Mouse (Mus musculus): Measurements from ENCODE around the gene Ap3m1.
"Not testable (repeated sequence)": the region's sequence is repeated elsewhere in the genome, so short reads cannot be mapped to it uniquely, and the experiment has no call there.

Gene Ap3m1

GRCm38 (mm10) chr14:21052112-21052780 is at the start of gene Ap3m1, which contains the start of gene Adk:
TSS of gene Ap3m1 (minus strand) at chr14:21052508.
TSS of gene Adk (plus strand) at chr14:21052574.
- peak; percentile 89 to 91 for DNase-seq

GRCm38 (mm10) chr14:21101562-21101961 is 49.3 kb upstream of the Ap3m1 start:
- DNase-seq: no peak

- DNase-seq: no peak
Observed at GRCm38 (mm10) chr14:21100876-21101275, 48.6 kb upstream of the Ap3m1 start.

GRCm38 (mm10) chr14:21099371-21099770 is 47.1 kb upstream of the Ap3m1 start:
- DNase-seq: no peak

GRCm38 (mm10) chr14:21096689-21097088 is 44.4 kb upstream of the Ap3m1 start:
- DNase-seq: no peak

GRCm38 (mm10) chr14:21096279-21096678 is 44.0 kb upstream of the Ap3m1 start:
- no peak for DNase-seq

GRCm38 (mm10) chr14:21094161-21094560 is 41.9 kb upstream of the Ap3m1 start:
- not testable (repeated sequence) for DNase-seq

- no peak for DNase-seq
Observed at GRCm38 (mm10) chr14:21090930-21091486, 38.7 kb upstream of the Ap3m1 start.

GRCm38 (mm10) chr14:21090400-21090799 is 38.1 kb upstream of the Ap3m1 start:
- no peak for DNase-seq

DNA sequence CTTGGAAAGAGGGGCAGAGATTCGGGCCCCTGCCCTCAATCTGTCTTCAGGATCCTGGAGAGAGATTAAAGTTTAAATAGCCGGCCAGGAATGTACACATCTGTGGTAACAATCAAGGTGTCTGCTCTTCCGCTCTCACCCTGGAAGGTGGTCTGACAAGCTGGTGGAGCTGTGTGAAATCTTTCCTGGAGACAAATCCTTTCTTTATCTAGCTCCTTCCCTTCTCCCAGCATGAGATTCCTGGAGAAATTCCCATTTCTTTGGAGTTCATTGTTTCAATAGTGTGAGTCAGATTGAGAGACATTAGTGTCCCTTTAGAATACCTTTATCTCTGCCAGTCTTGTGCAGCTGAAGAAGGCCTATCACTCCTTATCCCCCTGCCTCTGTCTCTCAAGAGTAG is 36.4 kb upstream of the Ap3m1 start:
- no peak for DNase-seq

- DNase-seq: no peak
Observed at GRCm38 (mm10) chr14:21087390-21088060, 35.2 kb upstream of the Ap3m1 start.

- DNase-seq: no peak
Observed at GRCm38 (mm10) chr14:21086827-21087351, 34.6 kb upstream of the Ap3m1 start.

- DNase-seq: no peak
Observed at GRCm38 (mm10) chr14:21086106-21086505, 33.8 kb upstream of the Ap3m1 start.

- no peak for DNase-seq
Observed at GRCm38 (mm10) chr14:21085666-21086065, 33.4 kb upstream of the Ap3m1 start.

DNA sequence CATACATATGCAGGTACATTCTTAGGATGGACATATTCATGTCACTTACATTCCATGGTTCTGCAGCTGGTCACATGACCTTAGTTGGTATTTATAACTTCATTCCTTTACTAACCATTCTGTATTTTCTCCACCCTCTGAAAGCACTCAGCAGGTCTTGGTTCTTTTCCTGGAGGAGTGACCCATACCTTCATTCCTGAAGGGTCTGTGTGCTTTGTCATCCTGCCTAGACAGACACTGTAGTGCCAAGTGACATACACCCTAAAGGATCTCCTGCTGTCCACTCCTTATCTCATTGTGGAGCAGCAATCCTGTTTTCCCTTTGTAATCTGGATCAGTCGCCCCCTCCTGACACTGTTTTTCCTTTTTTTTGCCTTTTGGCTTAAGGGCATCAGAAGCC is 30.5 kb upstream of the Ap3m1 start:
- DNase-seq: no peak

DNA sequence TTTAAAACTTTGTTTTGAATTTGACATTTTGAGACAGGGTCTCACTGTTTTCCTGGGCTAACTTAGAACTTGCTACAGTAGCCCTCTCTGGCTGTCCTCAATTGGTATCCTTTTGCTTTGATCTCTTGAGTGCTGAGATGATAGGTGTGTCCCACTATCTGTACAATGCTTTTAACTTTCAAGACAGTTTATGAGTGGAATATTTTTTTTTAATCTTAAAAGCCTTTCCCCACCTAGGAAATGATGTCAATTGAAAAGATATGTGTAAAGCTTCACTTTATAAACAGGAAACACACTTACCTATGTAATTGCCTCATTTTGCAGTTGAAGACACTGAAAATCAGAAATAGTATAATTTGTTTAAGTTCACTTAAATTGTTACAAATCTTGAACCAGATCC is 26.2 kb upstream of the Ap3m1 start:
- DNase-seq: no peak

DNA sequence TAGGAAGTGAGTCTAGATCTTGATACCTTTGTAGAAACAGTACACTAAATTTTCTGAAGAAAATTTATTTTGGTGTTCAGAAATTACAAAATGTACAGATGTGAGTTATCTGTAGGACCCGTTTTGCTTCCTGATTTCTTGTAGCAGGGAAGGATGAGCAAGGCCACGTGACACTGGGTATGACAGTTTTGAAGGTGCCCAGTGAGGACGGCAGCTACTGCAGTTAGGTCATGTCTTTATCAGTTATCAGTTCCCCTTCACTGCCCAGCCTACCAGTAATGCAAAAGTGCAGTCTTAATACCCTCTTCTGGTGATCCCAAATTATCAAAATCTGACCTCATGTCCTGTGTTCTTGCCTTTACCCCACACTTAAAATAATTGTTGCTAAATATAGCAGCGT is 25.6 kb upstream of the Ap3m1 start:
- DNase-seq: no peak

DNA sequence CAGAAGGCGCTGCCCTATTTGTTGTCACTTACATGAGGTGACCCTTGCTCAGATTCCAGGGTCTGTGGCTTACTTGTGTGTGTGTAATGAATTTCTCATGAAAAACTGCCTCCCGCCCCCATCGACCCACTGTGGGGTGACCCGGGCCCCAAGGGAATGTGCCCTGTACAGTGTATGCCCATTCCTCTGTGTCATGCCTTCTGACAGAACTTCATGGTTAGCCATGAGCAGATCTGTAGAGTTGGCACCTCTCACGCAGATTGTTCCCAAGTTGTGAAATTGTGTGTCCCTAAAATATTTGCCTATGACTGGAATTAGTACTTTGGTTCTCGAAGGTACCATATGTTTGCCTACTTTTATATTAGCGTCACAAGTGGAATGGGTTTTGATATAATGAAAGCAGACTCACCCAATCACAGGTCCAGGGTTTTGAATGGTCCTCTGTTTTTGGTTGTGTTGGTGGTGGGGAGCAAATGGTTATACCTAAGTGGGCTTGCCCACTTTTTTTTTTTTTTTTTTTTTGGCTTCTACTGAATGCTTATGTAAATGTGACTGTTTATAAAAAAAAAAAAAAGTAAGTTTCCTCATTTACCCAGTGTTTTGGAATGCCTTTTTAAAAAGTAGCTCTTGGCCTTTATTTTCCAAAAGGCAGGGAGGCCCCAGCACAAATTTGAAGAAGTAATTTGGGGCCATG is 24.3 kb upstream of the Ap3m1 start:
- DNase-seq: no peak

- peak; percentile 82 to 92 for DNase-seq
Observed at GRCm38 (mm10) chr14:21075751-21076500, 23.6 kb upstream of the Ap3m1 start.

- no peak for DNase-seq
Observed at GRCm38 (mm10) chr14:21074398-21075320, 22.4 kb upstream of the Ap3m1 start.

GRCm38 (mm10) chr14:21073981-21074380 is 21.7 kb upstream of the Ap3m1 start:
- no peak for DNase-seq
